Mouse (Mus musculus): ENCODE measurements around the gene Smg5. TPM values are rescaled to one million over a fixed set of nuclear protein-coding genes. Genes with fewer than 3 reads are reported as not detected.

Smg5 gene
- polyA plus RNA-seq, 1 experiment from 2014 or later = 47.6 TPM

- no peak overlapping the region for H3K4me2 ChIP-seq (ENCODE audit: low read depth, low read length)
- no peak overlapping the region for H3K9ac ChIP-seq (replicated peaks; ENCODE audit: low read depth, low read length)
- H3K27me3 ChIP-seq (ENCODE audit: control insufficient read depth, insufficient read depth, low read length) = no peaks in the 10 kb centered on the region
- H3K4me1 ChIP-seq (ENCODE audit: control insufficient read depth, insufficient read depth, low read length) = peaks cover 15% of the 10 kb centered on the region
- H3K9me3 ChIP-seq (ENCODE audit: control insufficient read depth, low read length) = no peaks in the 10 kb centered on the region
- H3K4me3 ChIP-seq (ENCODE audit: low read depth, low read length) = no peak overlapping the region
- peaks cover 22% of the 10 kb centered on the region for H3K36me3 ChIP-seq (ENCODE audit: control insufficient read depth, insufficient read depth, low read length)
- ATAC-seq (ENCODE audit: low read depth) = no peak
- no peak overlapping the region for H3K27ac ChIP-seq (ENCODE audit: low read depth, low read length)
- 81% methylated on average over 3 of the region's 3 CpGs for whole genome bisulfite sequencing
These were observed 2.9 kb downstream of the Smg5 start for GRCm38 (mm10) chr3:88339006-88339405.

GRCm38 (mm10) chr3:88350732-88351131 lies 14.7 kb downstream of the Smg5 start:
- H3K4me3 ChIP-seq (ENCODE audit: low read depth, low read length) = no peak overlapping the region
- H3K36me3 ChIP-seq (ENCODE audit: control insufficient read depth, insufficient read depth, low read length) = peaks cover 95% of the 10 kb centered on the region
- H3K27ac ChIP-seq (ENCODE audit: low read depth, low read length) = no peak overlapping the region
- no peaks in the 10 kb centered on the region for H3K27me3 ChIP-seq (ENCODE audit: control insufficient read depth, insufficient read depth, low read length)
- H3K9me3 ChIP-seq (ENCODE audit: control insufficient read depth, low read length) = no peaks in the 10 kb centered on the region
- no peak overlapping the region for H3K9ac ChIP-seq (replicated peaks; ENCODE audit: low read depth, low read length)
- H3K4me2 ChIP-seq (ENCODE audit: low read depth, low read length) = no peak overlapping the region
- WGBS = 91% methylated on average over 13 of the region's 13 CpGs
- no peaks in the 10 kb centered on the region for H3K4me1 ChIP-seq (ENCODE audit: control insufficient read depth, insufficient read depth, low read length)
- ATAC-seq (ENCODE audit: low read depth) = no peak

GRCm38 (mm10) chr3:88352907-88353306 lies 16.8 kb downstream of the Smg5 start:
- Histone ChIP-seq H3K4me3 (ENCODE audit: low read depth, low read length) (no peak overlapping the region), H3K9ac (replicated peaks; ENCODE audit: low read depth, low read length) (no peak overlapping the region), H3K4me1 (ENCODE audit: control insufficient read depth, insufficient read depth, low read length) (no peaks in the 10 kb centered on the region), H3K9me3 (ENCODE audit: control insufficient read depth, low read length) (no peaks in the 10 kb centered on the region), H3K36me3 (ENCODE audit: control insufficient read depth, insufficient read depth, low read length) (peaks cover 98% of the 10 kb centered on the region), H3K27me3 (ENCODE audit: control insufficient read depth, insufficient read depth, low read length) (no peaks in the 10 kb centered on the region), H3K4me2 (ENCODE audit: low read depth, low read length) (no peak overlapping the region), H3K27ac (ENCODE audit: low read depth, low read length) (no peak overlapping the region)
- no peak for ATAC-seq (ENCODE audit: low read depth)
- 93% methylated on average over 9 of the region's 9 CpGs for WGBS

- Histone ChIP-seq H3K9ac (replicated peaks; ENCODE audit: low read depth, low read length) (no peak overlapping the region), H3K27ac (ENCODE audit: low read depth, low read length) (no peak overlapping the region), H3K9me3 (ENCODE audit: control insufficient read depth, low read length) (no peaks in the 10 kb centered on the region), H3K4me2 (ENCODE audit: low read depth, low read length) (no peak overlapping the region), H3K4me3 (ENCODE audit: low read depth, low read length) (no peak overlapping the region), H3K4me1 (ENCODE audit: control insufficient read depth, insufficient read depth, low read length) (no peaks in the 10 kb centered on the region), H3K36me3 (ENCODE audit: control insufficient read depth, insufficient read depth, low read length) (peaks cover 98% of the 10 kb centered on the region), H3K27me3 (ENCODE audit: control insufficient read depth, insufficient read depth, low read length) (no peaks in the 10 kb centered on the region)
- ATAC-seq (ENCODE audit: low read depth) = no peak
- WGBS = 95% methylated on average over 8 of the region's 8 CpGs
These were observed 18.5 kb downstream of the Smg5 start for GRCm38 (mm10) chr3:88354396-88355165.

- Histone ChIP-seq H3K27me3 (ENCODE audit: control insufficient read depth, insufficient read depth, low read length) (no peaks in the 10 kb centered on the region), H3K4me1 (ENCODE audit: control insufficient read depth, insufficient read depth, low read length) (no peaks in the 10 kb centered on the region), H3K4me2 (ENCODE audit: low read depth, low read length) (no peak overlapping the region), H3K9ac (replicated peaks; ENCODE audit: low read depth, low read length) (no peak overlapping the region), H3K4me3 (ENCODE audit: low read depth, low read length) (no peak overlapping the region), H3K27ac (ENCODE audit: low read depth, low read length) (no peak overlapping the region), H3K36me3 (ENCODE audit: control insufficient read depth, insufficient read depth, low read length) (peaks cover 70% of the 10 kb centered on the region), H3K9me3 (ENCODE audit: control insufficient read depth, low read length) (no peaks in the 10 kb centered on the region)
- ATAC-seq (ENCODE audit: low read depth) = no peak
- WGBS = 62% methylated on average over 5 of the region's 5 CpGs
These were observed 23.5 kb downstream of the Smg5 start for GRCm38 (mm10) chr3:88359584-88359983.

GRCm38 (mm10) chr3:88359989-88360388 lies 23.9 kb downstream of the Smg5 start:
- 74% methylated on average over 3 of the region's 3 CpGs for WGBS
- no peak overlapping the region for H3K9ac ChIP-seq (replicated peaks; ENCODE audit: low read depth, low read length)
- H3K4me3 ChIP-seq (ENCODE audit: low read depth, low read length) = no peak overlapping the region
- no peak for ATAC-seq (ENCODE audit: low read depth)
- peaks cover 66% of the 10 kb centered on the region for H3K36me3 ChIP-seq (ENCODE audit: control insufficient read depth, insufficient read depth, low read length)
- no peaks in the 10 kb centered on the region for H3K4me1 ChIP-seq (ENCODE audit: control insufficient read depth, insufficient read depth, low read length)
- H3K4me2 ChIP-seq (ENCODE audit: low read depth, low read length) = no peak overlapping the region
- H3K9me3 ChIP-seq (ENCODE audit: control insufficient read depth, low read length) = no peaks in the 10 kb centered on the region
- H3K27me3 ChIP-seq (ENCODE audit: control insufficient read depth, insufficient read depth, low read length) = no peaks in the 10 kb centered on the region
- no peak overlapping the region for H3K27ac ChIP-seq (ENCODE audit: low read depth, low read length)

- WGBS = 88% methylated on average over 6 of the region's 6 CpGs
- no peaks in the 10 kb centered on the region for H3K4me1 ChIP-seq (ENCODE audit: control insufficient read depth, insufficient read depth, low read length)
- peaks cover 55% of the 10 kb centered on the region for H3K36me3 ChIP-seq (ENCODE audit: control insufficient read depth, insufficient read depth, low read length)
- H3K9me3 ChIP-seq (ENCODE audit: control insufficient read depth, low read length) = no peaks in the 10 kb centered on the region
- no peak overlapping the region for H3K4me2 ChIP-seq (ENCODE audit: low read depth, low read length)
- no peak overlapping the region for H3K27ac ChIP-seq (ENCODE audit: low read depth, low read length)
- no peak overlapping the region for H3K4me3 ChIP-seq (ENCODE audit: low read depth, low read length)
- H3K9ac ChIP-seq (replicated peaks; ENCODE audit: low read depth, low read length) = no peak overlapping the region
- ATAC-seq (ENCODE audit: low read depth) = no peak
- no peaks in the 10 kb centered on the region for H3K27me3 ChIP-seq (ENCODE audit: control insufficient read depth, insufficient read depth, low read length)
These were observed 25.0 kb downstream of the Smg5 start for GRCm38 (mm10) chr3:88361096-88361495.

GRCm38 (mm10) chr3:88361612-88362313 lies 25.7 kb downstream of the Smg5 start:
- no peak for ATAC-seq (ENCODE audit: low read depth)
- Histone ChIP-seq H3K4me3 (ENCODE audit: low read depth, low read length) (no peak overlapping the region), H3K36me3 (ENCODE audit: control insufficient read depth, insufficient read depth, low read length) (peaks cover 48% of the 10 kb centered on the region), H3K9ac (replicated peaks; ENCODE audit: low read depth, low read length) (no peak overlapping the region), H3K9me3 (ENCODE audit: control insufficient read depth, low read length) (no peaks in the 10 kb centered on the region), H3K4me2 (ENCODE audit: low read depth, low read length) (no peak overlapping the region), H3K27me3 (ENCODE audit: control insufficient read depth, insufficient read depth, low read length) (no peaks in the 10 kb centered on the region), H3K27ac (ENCODE audit: low read depth, low read length) (no peak overlapping the region), H3K4me1 (ENCODE audit: control insufficient read depth, insufficient read depth, low read length) (no peaks in the 10 kb centered on the region)
- WGBS = 86% methylated on average over 2 of the region's 2 CpGs

- no peak overlapping the region for H3K4me3 ChIP-seq (ENCODE audit: low read depth, low read length)
- H3K36me3 ChIP-seq (ENCODE audit: control insufficient read depth, insufficient read depth, low read length) = peaks cover 30% of the 10 kb centered on the region
- H3K4me2 ChIP-seq (ENCODE audit: low read depth, low read length) = no peak overlapping the region
- no peak overlapping the region for H3K9ac ChIP-seq (replicated peaks; ENCODE audit: low read depth, low read length)
- no peak overlapping the region for H3K27ac ChIP-seq (ENCODE audit: low read depth, low read length)
- WGBS = 65% methylated on average over 4 of the region's 4 CpGs
- no peaks in the 10 kb centered on the region for H3K4me1 ChIP-seq (ENCODE audit: control insufficient read depth, insufficient read depth, low read length)
- no peaks in the 10 kb centered on the region for H3K9me3 ChIP-seq (ENCODE audit: control insufficient read depth, low read length)
- no peaks in the 10 kb centered on the region for H3K27me3 ChIP-seq (ENCODE audit: control insufficient read depth, insufficient read depth, low read length)
- no peak for ATAC-seq (ENCODE audit: low read depth)
These were observed 27.6 kb downstream of the Smg5 start for GRCm38 (mm10) chr3:88363700-88364099.
